8 mouse cellular contexts compared by ENCODE assay signal in genomic region chr11:119913935-119914314, GRCm38 (mm10). TPM values are rescaled to one million over a fixed set of nuclear protein-coding genes. Genes with fewer than 3 reads are reported as not detected.
DNase-seq lines count a peak whose midpoint lies in the region; ATAC-seq and TF ChIP-seq lines count a peak whose summit lies in the region.

No protein-coding gene starts in this region.

- no peak for DNase-seq in heart, embryonic 10.5 days (ENCODE audit: low spot score)
- DNase-seq in heart, postnatal 36 days: no peak
- no peak for DNase-seq in urinary bladder, postnatal 14 days (ENCODE audit: low spot score)
- no peak for DNase-seq in retina, embryonic 14.5 days (ENCODE audit: low spot score)
- no peak for DNase-seq in right cerebral cortex, postnatal 25 days

- intact Hi-C loops in heart, postnatal 36 days (cut with DNase I): loop anchor here (5.0 kb wide), 1 partner anchor 173 kb away; the partner anchor contains the start of gene Cep131

- 0 out of 2 replicates have a peak, but pooled peaks cover under 1% of the 10 kb centered on the region for H3K27me3 ChIP-seq in heart, embryonic 10.5 days (ENCODE audit: insufficient read depth, poor library complexity, severe bottlenecking)
- H3K27me3 ChIP-seq in ES-Bruce4 (ENCODE audit: control insufficient read depth, insufficient read depth, low read length, poor library complexity, severe bottlenecking): no peaks in the 10 kb centered on the region
- H3K27me3 ChIP-seq in forebrain, embryonic 16.5 days (replicated peaks; ENCODE audit: control insufficient read depth, insufficient read depth, low read length): no peaks in the 10 kb centered on the region

- peak overlapping the region; percentile 98 for H3K27ac ChIP-seq in heart, embryonic 10.5 days
- no peak overlapping the region for H3K27ac ChIP-seq in ES-Bruce4 (ENCODE audit: insufficient read depth, low read length)
- peak overlapping the region; percentile 58 for H3K27ac ChIP-seq in forebrain, embryonic 16.5 days (ENCODE audit: low read length)
- peak overlapping the region; percentile 71 for H3K27ac ChIP-seq in macrophage

- TF ChIP-seq CTCF in ES-Bruce4 (IDR thresholded peaks at IDR 0.05; ENCODE audit: low read depth, low read length): no peak

- peaks cover 63% of the 10 kb centered on the region for H3K4me1 ChIP-seq in heart, embryonic 10.5 days
- H3K4me1 ChIP-seq in ES-Bruce4 (ENCODE audit: control insufficient read depth, insufficient read depth, low read length): no peaks in the 10 kb centered on the region
- H3K4me1 ChIP-seq in forebrain, embryonic 16.5 days (replicated peaks; ENCODE audit: control insufficient read depth, insufficient read depth, low read length): peaks cover 33% of the 10 kb centered on the region

- peak overlapping the region; percentile 93 for H3K9ac ChIP-seq in ES-Bruce4 (ENCODE audit: low read depth, poor library complexity, severe bottlenecking)
- peak overlapping the region; percentile 93 for H3K9ac ChIP-seq in forebrain, embryonic 16.5 days (replicated peaks; ENCODE audit: low read depth, low read length)

- peak overlapping the region; percentile 98 for H3K4me3 ChIP-seq in heart, embryonic 10.5 days
- peak overlapping the region; percentile 84 for H3K4me3 ChIP-seq in ES-Bruce4 (ENCODE audit: low read depth, low read length)
- H3K4me3 ChIP-seq in forebrain, embryonic 16.5 days (replicated peaks; ENCODE audit: low read length): peak overlapping the region; percentile 95
- H3K4me3 ChIP-seq in macrophage (ENCODE audit: inconsistent target): peak overlapping the region; percentile 96

- WGBS in heart, embryonic 10.5 days: under 1% methylated on average over 26 of the region's 26 CpGs
- WGBS in forebrain, embryonic 16.5 days: under 1% methylated on average over 25 of the region's 26 CpGs
- under 1% methylated on average over 26 of the region's 26 CpGs for WGBS in macrophage (ENCODE audit: missing documents)

- H3K79me2 ChIP-seq in macrophage (ENCODE audit: inconsistent target): peaks cover 19% of the 10 kb centered on the region

- TF ChIP-seq EP300 in ES-Bruce4 (IDR thresholded peaks at IDR 0.05; ENCODE audit: insufficient read depth, low read depth, low read length): no peak

- peaks cover 35% of the 10 kb centered on the region for H3K36me3 ChIP-seq in heart, embryonic 10.5 days
- H3K36me3 ChIP-seq in ES-Bruce4 (ENCODE audit: control insufficient read depth, insufficient read depth, low read length, poor library complexity, severe bottlenecking): peaks cover 10% of the 10 kb centered on the region
- H3K36me3 ChIP-seq in forebrain, embryonic 16.5 days (ENCODE audit: control insufficient read depth, insufficient read depth): peaks cover 9% of the 10 kb centered on the region
- peaks cover 27% of the 10 kb centered on the region for H3K36me3 ChIP-seq in macrophage (ENCODE audit: inconsistent target)

- no peak; the same call in 1 of the 2 replicates for ATAC-seq in forebrain, embryonic 16.5 days

- H3K4me2 ChIP-seq in forebrain, embryonic 16.5 days (ENCODE audit: low read length): peak overlapping the region; percentile 91

- no peak for TF ChIP-seq POLR2A in ES-Bruce4 (IDR thresholded peaks at IDR 0.05; ENCODE audit: insufficient read depth, low read length)

- no peaks in the 10 kb centered on the region for H3K9me3 ChIP-seq in heart, embryonic 10.5 days
- no peaks in the 10 kb centered on the region for H3K9me3 ChIP-seq in ES-Bruce4 (replicated peaks; ENCODE audit: control insufficient read depth, insufficient read depth, low read length, poor library complexity, severe bottlenecking)
- H3K9me3 ChIP-seq in forebrain, embryonic 16.5 days (ENCODE audit: control insufficient read depth, low read length): no peaks in the 10 kb centered on the region

RNA-seq across cellular contexts. Expression of gene Chmp6, which starts 0.7 kb away (rescaled TPM):
- polyA plus RNA-seq in heart, embryonic 10.5 days (2016; fragmentation: Nextera tagmentation; extraction: Ambion mirVana): 86.7 and 96.6 TPM in 2 replicates
- 10 to 100 TPM; 27.9 TPM for total RNA-seq in heart, postnatal 36 days (2021)
- polyA plus RNA-seq in ES-Bruce4 (2011; ENCODE audit: insufficient read depth, insufficient read length, low read depth, missing spikeins): 25.4 and 34.0 TPM in 2 replicates
- polyA plus RNA-seq in forebrain, embryonic 16.5 days (2015; fragmentation: Nextera tagmentation; extraction: Ambion mirVana): 83.4 and 96.5 TPM in 2 replicates
- total RNA-seq in macrophage (2018; cell fraction: chromatin; rRNA removed): 10 to 100 TPM in 23 of 26 experiments, 1 to 10 TPM in 3; 8.6 to 56.3 (median 27.9) TPM
- total RNA-seq in macrophage (2018; cell fraction: cytosol; rRNA removed): 10 to 100 TPM; 21.2 to 43.4 (median 35.7) TPM
- total RNA-seq in macrophage (2018; cell fraction: nucleus; rRNA removed): 10 to 100 TPM in 25 of 26 experiments, 1 to 10 TPM in 1; 9.8 to 37.0 (median 20.1) TPM
- polyA plus RNA-seq in macrophage (2018): 37.7 to 52.9 TPM (median 41.3 TPM) in 3 replicates

RNA-seq across cellular contexts. Expression of gene Baiap2, which starts 28.6 kb away (rescaled TPM):
- polyA plus RNA-seq in heart, embryonic 10.5 days (2016; fragmentation: Nextera tagmentation; extraction: Ambion mirVana): 11.6 and 13.1 TPM in 2 replicates
- 10 to 100 TPM in 1 of 2 experiments, 1 to 10 TPM in 1; 4.4 to 12.0 TPM for total RNA-seq in heart, postnatal 36 days (2021)
- polyA plus RNA-seq in ES-Bruce4 (2011; ENCODE audit: insufficient read depth, insufficient read length, low read depth, missing spikeins) (15.4 and 15.6 TPM in 2 replicates), macrophage (2018) (19.9 to 24.7 TPM (median 20.6 TPM) in 3 replicates)
- 36.5 and 38.7 TPM in 2 replicates for polyA plus RNA-seq in forebrain, embryonic 16.5 days (2015; fragmentation: Nextera tagmentation; extraction: Ambion mirVana)
- 100 to 1,000 TPM in 11 of 26 experiments, 10 to 100 TPM in 15; 20.7 to 218 (median 76.3) TPM for total RNA-seq in macrophage (2018; cell fraction: chromatin; rRNA removed)
- total RNA-seq in macrophage (2018; cell fraction: cytosol; rRNA removed): 10 to 100 TPM in 25 of 26 experiments, 1 to 10 TPM in 1; 9.0 to 31.7 (median 19.1) TPM
- 10 to 100 TPM in 25 of 26 experiments, 1 to 10 TPM in 1; 9.3 to 73.5 (median 28.3) TPM for total RNA-seq in macrophage (2018; cell fraction: nucleus; rRNA removed)
